Mouse (Mus musculus): ENCODE data around the gene Cep68. TPM values are rescaled to one million over a fixed set of nuclear protein-coding genes. Genes with fewer than 3 reads are reported as not detected.
A peak's percentile ranks its signal among the peaks of the same experiment; 100 is the strongest.
"Not testable (repeated sequence)": the region's sequence is repeated elsewhere in the genome, so short reads cannot be mapped to it uniquely, and the experiment has no call there.

Gene Cep68
- polyA plus RNA-seq, 1 experiment, result 11.3 TPM

DNA sequence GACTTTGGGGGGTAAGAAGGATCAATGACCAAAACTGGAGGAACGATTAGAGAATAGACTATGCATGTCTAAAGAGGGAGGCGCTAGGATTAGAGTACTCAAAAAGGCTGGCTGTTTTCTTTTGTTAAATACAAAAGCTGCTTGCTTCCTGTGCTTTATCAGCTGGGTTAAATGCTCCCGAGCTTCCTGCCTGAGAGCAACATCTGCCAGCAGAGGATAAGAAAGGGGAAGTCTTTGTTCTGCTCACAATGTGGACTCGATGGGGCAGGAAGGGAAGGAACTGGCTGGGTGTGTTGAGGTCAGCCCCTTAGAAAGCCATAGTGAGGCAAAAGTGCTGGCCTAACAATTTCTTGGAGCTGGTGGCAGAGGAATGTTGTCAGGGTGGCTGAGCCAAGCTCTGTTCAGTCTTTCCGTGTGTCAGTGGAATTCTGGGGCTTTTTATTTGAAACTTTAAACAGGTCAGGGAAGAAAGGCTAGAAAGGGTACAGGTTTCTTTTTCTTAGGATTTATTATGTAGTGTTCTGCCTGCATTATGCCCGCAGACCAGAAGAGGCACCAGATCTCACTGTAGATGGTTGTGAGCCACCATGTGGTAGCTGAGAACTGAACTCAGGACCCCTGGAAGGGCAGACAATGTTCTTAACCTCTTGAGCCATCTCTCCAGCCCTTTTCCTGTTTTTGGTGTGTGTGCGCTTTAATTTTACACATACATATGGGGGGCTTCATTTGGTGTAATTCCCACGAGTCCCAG is 17.9 kb downstream of the Cep68 start:
- TF ChIP-seq CTCF (IDR thresholded peaks at IDR 0.05; ENCODE audit: low read depth, low read length), result no peak
- TF ChIP-seq POLR2A (IDR thresholded peaks at IDR 0.05; ENCODE audit: borderline replicate concordance, low read depth, low read length), result no peak
- Histone ChIP-seq H3K4me1 (ENCODE audit: control insufficient read depth, insufficient read depth, low read length) (peaks cover 40% of the 10 kb centered on the region), H3K4me3 (ENCODE audit: insufficient read depth, low read length) (no peak overlapping the region), H3K27ac (ENCODE audit: insufficient read depth, low read depth, low read length) (peak overlapping the region; percentile 98)

DNA sequence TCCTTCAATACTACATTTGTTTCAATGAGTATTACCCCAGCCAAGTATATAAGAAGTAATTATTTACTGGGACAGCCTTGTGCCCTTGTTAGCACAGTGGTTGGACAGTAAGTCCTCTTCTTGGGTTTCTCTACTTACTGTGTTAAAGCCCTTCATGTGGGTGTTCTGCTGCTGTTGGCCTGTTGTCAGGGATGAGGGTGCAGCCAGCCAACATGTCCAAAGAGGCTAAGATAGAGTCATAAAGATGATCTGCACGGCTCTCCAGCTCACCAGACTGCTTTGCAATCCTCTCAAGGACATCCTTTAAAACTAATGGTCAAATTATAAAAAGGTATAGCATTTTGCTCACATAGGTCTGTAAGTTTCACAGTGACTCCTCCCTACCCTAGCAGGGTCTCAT is 18.9 kb downstream of the Cep68 start:
- Histone ChIP-seq H3K4me1 (ENCODE audit: control insufficient read depth, insufficient read depth, low read length) (peaks cover 40% of the 10 kb centered on the region), H3K4me3 (ENCODE audit: insufficient read depth, low read length) (no peak overlapping the region), H3K27ac (ENCODE audit: insufficient read depth, low read depth, low read length) (peak overlapping the region; percentile 94)
- TF ChIP-seq POLR2A (IDR thresholded peaks at IDR 0.05; ENCODE audit: borderline replicate concordance, low read depth, low read length) (no peak), CTCF (IDR thresholded peaks at IDR 0.05; ENCODE audit: low read depth, low read length) (no peak)

DNA sequence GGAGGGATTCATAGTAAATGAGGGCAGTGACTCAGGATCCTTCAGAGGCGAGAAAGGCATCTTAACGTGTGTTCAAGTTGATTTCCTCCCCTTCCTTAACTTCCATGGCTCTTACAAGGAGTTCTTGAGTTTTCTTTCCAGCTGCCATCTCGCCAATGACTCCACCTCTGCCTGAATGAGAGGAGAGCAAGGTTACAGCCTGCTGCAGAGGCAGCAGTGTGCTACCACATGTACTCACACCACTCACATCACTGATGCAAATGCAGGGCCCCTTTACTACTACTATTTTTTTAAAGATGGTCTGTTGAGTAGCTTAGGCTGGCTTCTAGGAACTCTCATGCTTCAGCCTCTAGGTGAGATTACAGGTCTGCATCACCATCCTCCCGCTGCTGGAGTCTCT is 19.9 kb downstream of the Cep68 start:
- peaks cover 40% of the 10 kb centered on the region for H3K4me1 ChIP-seq (ENCODE audit: control insufficient read depth, insufficient read depth, low read length)
- no peak overlapping the region for H3K4me3 ChIP-seq (ENCODE audit: insufficient read depth, low read length)
- TF ChIP-seq CTCF (IDR thresholded peaks at IDR 0.05; ENCODE audit: low read depth, low read length), result no peak
- no peak for TF ChIP-seq POLR2A (IDR thresholded peaks at IDR 0.05; ENCODE audit: borderline replicate concordance, low read depth, low read length)
- peak overlapping the region; percentile 43 for H3K27ac ChIP-seq (ENCODE audit: insufficient read depth, low read depth, low read length)

DNA sequence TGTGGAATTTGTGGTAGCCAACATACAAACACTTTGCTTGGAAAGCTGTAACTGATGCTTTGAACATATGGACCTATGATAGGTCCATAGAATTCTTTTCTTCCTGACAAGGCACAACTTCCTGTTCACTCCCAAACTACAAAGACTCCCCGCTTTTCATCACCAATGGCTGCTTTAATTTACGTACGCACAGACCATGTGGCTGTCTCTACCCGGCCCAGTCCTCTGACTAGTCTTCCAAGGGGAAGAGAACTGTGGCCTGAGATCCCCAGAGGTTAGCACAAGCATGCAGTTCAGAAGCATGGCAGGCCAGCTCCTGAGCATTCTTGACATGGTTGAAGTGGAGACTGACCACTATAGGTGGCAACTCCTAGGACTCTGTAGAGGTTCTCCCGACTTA is 20.6 kb downstream of the Cep68 start:
- TF ChIP-seq POLR2A (IDR thresholded peaks at IDR 0.05; ENCODE audit: borderline replicate concordance, low read depth, low read length), result no peak
- no peak for TF ChIP-seq CTCF (IDR thresholded peaks at IDR 0.05; ENCODE audit: low read depth, low read length)
- Histone ChIP-seq H3K4me1 (ENCODE audit: control insufficient read depth, insufficient read depth, low read length) (peaks cover 40% of the 10 kb centered on the region), H3K27ac (ENCODE audit: insufficient read depth, low read depth, low read length) (0 out of 2 replicates have a peak overlapping the region, but pooled peaks have one; percentile 24), H3K4me3 (ENCODE audit: insufficient read depth, low read length) (no peak overlapping the region)

DNA sequence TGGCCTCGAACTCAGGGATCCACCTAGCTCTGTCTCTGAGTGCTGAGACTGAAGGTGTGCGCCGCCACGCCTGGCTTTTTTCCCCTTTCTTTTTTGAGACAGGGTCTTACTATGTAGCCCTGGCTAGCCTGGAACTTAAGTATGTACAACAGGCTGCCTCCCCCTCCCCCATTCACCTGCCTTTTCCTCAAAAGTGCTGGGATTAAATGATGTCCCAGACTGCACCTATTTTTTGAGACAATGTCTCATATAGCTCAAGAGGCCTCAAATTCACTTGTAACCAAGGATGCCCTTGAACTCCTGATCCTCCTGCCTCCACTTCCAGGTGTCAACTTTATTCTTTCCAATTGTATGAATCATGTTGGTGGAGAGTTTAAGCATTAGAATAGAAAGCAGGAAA is 23.3 kb downstream of the Cep68 start:
- no peak for TF ChIP-seq POLR2A (IDR thresholded peaks at IDR 0.05; ENCODE audit: borderline replicate concordance, low read depth, low read length)
- no peak for TF ChIP-seq CTCF (IDR thresholded peaks at IDR 0.05; ENCODE audit: low read depth, low read length)
- Histone ChIP-seq H3K4me1 (ENCODE audit: control insufficient read depth, insufficient read depth, low read length) (peaks cover 24% of the 10 kb centered on the region), H3K4me3 (ENCODE audit: insufficient read depth, low read length) (no peak overlapping the region), H3K27ac (ENCODE audit: insufficient read depth, low read depth, low read length) (no peak overlapping the region)

DNA sequence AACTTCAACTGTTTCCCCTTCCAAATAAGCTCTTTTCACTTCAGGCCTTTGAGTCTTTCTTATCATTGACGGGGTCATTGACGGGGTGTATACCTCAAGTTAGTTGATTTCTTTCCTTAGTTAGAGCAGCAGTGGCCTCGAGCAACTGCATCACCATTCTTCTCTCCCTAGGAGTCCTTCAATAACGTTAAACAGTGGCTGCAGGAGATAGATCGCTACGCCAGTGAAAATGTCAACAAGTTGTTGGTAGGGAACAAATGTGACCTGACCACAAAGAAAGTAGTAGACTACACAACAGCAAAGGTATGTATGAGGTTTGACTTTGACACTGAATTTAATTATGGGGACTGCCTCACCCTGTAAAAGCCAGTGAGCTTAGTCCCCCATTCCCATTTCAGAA is 25.0 kb downstream of the Cep68 start:
- Histone ChIP-seq H3K27ac (ENCODE audit: insufficient read depth, low read depth, low read length) (no peak overlapping the region), H3K4me1 (ENCODE audit: control insufficient read depth, insufficient read depth, low read length) (peaks cover 12% of the 10 kb centered on the region), H3K4me3 (ENCODE audit: insufficient read depth, low read length) (no peak overlapping the region)
- TF ChIP-seq CTCF (IDR thresholded peaks at IDR 0.05; ENCODE audit: low read depth, low read length), result no peak
- no peak for TF ChIP-seq POLR2A (IDR thresholded peaks at IDR 0.05; ENCODE audit: borderline replicate concordance, low read depth, low read length)

DNA sequence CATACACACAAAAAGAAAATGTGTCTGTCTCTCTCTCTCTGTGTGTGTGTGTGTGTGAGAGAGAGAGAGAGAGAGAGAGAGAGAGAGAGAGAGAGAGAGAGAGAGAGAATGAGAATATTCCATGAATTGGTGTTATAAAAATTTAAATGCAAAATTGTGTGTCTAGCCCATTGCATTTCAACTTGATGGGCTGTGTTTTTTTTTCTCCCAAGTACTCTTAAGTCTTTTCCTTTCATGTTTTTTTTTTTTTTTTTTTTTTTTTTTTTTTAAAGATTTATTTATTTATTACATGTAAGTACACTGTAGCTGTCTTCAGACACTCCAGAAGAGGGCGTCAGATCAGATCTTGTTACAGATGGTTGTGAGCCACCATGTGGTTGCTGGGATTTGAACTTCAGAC is 27.6 kb downstream of the Cep68 start:
- not testable (repeated sequence) for H3K4me1 ChIP-seq (ENCODE audit: control insufficient read depth, insufficient read depth, low read length); H3K4me3 ChIP-seq (ENCODE audit: insufficient read depth, low read length); H3K27ac ChIP-seq (ENCODE audit: insufficient read depth, low read depth, low read length)

DNA sequence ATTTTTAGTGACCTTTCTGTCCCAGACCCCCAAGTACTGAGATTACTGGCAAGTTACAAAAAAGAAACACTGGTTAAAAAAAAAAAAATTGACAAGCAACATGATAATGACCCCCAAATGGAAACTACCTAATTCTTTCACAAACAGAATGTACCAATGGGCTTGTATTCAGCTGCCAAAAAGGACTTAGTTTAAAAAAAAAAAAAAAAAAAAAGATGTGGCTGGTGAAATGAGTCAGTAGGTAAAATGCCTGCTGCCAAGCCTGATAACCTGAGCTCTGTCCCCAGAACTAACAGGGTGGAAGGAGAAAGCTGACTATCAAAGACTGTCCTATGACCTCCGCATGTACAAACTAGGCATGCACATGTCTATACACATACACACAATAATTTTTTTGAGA is 32.0 kb downstream of the Cep68 start:
- no peak overlapping the region for H3K27ac ChIP-seq (ENCODE audit: insufficient read depth, low read depth, low read length)
- peaks cover 29% of the 10 kb centered on the region for H3K4me1 ChIP-seq (ENCODE audit: control insufficient read depth, insufficient read depth, low read length)
- no peak overlapping the region for H3K4me3 ChIP-seq (ENCODE audit: insufficient read depth, low read length)
- no peak for TF ChIP-seq CTCF (IDR thresholded peaks at IDR 0.05; ENCODE audit: low read depth, low read length)
- TF ChIP-seq POLR2A (IDR thresholded peaks at IDR 0.05; ENCODE audit: borderline replicate concordance, low read depth, low read length), result no peak

DNA sequence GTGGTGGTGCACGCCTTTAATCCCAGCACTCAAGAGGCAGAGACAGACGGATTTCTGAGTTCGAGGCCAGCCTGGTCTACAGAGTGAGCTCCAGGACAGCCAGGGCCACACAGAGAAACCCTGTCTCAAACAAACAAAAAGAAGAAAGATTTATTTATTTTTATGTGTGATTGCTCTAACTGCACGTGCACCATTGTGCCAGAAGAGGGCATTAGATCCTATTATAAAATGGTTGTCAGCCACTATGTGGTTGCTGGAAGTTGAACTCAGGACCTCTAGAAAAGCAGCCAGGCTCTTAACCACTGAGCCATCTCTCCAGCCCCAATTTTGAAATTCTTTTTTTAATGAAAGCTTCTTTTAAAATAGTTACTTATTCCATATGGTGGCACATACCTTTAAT is 32.8 kb downstream of the Cep68 start:
- Histone ChIP-seq H3K4me1 (ENCODE audit: control insufficient read depth, insufficient read depth, low read length) (peaks cover 31% of the 10 kb centered on the region), H3K4me3 (ENCODE audit: insufficient read depth, low read length) (no peak overlapping the region), H3K27ac (ENCODE audit: insufficient read depth, low read depth, low read length) (no peak overlapping the region)
- TF ChIP-seq POLR2A (IDR thresholded peaks at IDR 0.05; ENCODE audit: borderline replicate concordance, low read depth, low read length) (no peak), CTCF (IDR thresholded peaks at IDR 0.05; ENCODE audit: low read depth, low read length) (no peak)

DNA sequence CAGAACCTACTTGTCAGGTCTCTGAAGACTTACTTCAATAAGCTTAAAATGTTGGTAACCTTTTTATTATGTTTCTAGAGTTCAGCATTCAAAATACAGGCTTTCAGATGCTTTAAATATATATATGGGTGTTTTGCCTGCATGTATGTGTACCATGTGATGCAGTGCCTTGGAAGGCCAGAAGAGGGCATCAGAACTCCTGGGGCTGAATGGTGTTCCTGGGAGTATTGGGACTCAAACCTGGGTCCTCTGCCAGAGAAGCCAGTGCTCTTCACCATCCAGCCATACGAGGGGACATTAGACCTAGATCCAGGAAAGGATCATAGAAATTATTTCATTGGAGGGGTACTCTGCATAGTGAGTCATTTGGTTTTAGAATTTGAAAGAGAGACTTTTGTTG is 34.5 kb downstream of the Cep68 start:
- Histone ChIP-seq H3K27ac (ENCODE audit: insufficient read depth, low read depth, low read length) (peak overlapping the region; percentile 75), H3K4me3 (ENCODE audit: insufficient read depth, low read length) (no peak overlapping the region), H3K4me1 (ENCODE audit: control insufficient read depth, insufficient read depth, low read length) (peaks cover 38% of the 10 kb centered on the region)
- peak; percentile 39; the same call in 1 of the 2 replicates for TF ChIP-seq CTCF (IDR thresholded peaks at IDR 0.05; ENCODE audit: low read depth, low read length)
- TF ChIP-seq POLR2A (IDR thresholded peaks at IDR 0.05; ENCODE audit: borderline replicate concordance, low read depth, low read length), result no peak

Measured in bone marrow macrophage, adult 2 months (primary cell).